Mouse (Mus musculus): Measurements from ENCODE around the gene Rgs9bp.

DNA sequence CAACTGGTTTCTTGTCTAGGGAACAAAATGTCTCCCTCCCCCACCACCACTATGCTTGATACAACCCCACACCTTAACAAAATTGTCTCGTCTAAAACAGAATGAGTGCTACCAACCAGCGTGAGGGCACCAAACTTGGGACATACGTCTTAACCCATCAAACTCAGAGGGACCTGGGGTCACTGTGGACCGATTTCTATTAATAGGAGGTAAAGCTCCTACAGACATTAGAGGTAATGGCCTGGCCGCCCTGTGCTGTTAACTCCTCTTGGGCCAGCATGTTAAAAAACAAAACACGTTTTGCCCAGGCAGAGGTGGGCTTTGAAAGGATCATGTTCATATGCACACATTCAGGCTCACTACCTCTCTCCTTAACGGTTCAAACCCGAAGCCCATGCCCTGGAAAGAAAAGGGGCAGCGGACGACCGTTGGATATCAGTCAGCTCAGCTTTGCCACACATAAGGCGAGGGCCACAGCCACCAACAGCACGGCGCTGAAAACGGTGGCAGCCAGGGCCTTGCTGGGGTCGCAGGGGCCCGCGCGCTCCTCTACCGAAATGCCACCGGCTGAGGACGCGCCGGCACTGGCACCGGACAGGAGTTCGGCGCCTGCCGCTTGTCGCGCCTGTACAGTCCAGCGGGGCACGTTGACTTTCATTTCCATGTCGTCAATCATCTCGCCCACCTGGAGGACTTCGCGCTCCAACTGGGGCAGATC, 1.2 kb downstream of the Rgs9bp start:
- no peak for TF ChIP-seq GATA1 (IDR thresholded peaks at IDR 0.05; ENCODE audit: borderline replicate concordance, low read length)
- TF ChIP-seq FLI1 (IDR thresholded peaks at IDR 0.05; ENCODE audit: low read length) = no peak
